Mouse (Mus musculus) E14TG2a.4 (cell line): ENCODE data around the gene Babam2.

ENCODE experiments used
- H3K27me3 ChIP-seq: 2 replicates; pipeline ENCODE4 v1.6.1; 2014; ENCODE audit warnings: low read length, control low read depth; ENCODE audit not compliant: insufficient read depth
- H3K36me3 ChIP-seq: 2 replicates; pipeline ENCODE4 v1.6.1; 2014; ENCODE audit warnings: low read length, control low read depth; ENCODE audit not compliant: insufficient read depth
- H3K4me1 ChIP-seq: replicated peaks from 2 replicates; pipeline ENCODE4 v1.6.1; 2014; ENCODE audit warnings: low read depth, low read length, control low read depth
- H3K4me3 ChIP-seq: replicated peaks from 2 replicates; pipeline ENCODE4 v1.5.1; 2014; ENCODE audit warnings: mild to moderate bottlenecking, low read length
- H3K9me3 ChIP-seq: 2 replicates; pipeline ENCODE4 v1.6.1; 2014; ENCODE audit warnings: low read length, control low read depth
- CTCF ChIP-seq: conservative IDR thresholded peaks from 2 replicates; pipeline ENCODE4 v1.5.1; 2014; ENCODE audit warnings: low read length
- NANOG ChIP-seq: IDR thresholded peaks from 2 replicates; pipeline ENCODE4 v1.6.1; 2014; ENCODE audit warnings: borderline replicate concordance, low read length, mixed read lengths
- POU5F1 ChIP-seq: IDR thresholded peaks from 2 replicates; pipeline ENCODE4 v1.6.1; 2014; ENCODE audit warnings: low read length, borderline replicate concordance

The Babam2 gene

GRCm38 (mm10) chr5:31985021-31985420 lies 287.5 kb downstream of the Babam2 start:
- no peaks in the 10 kb centered on the region for H3K36me3 ChIP-seq
- no peaks in the 10 kb centered on the region for H3K9me3 ChIP-seq
- no peaks in the 10 kb centered on the region for H3K4me1 ChIP-seq
- no peaks in the 10 kb centered on the region for H3K27me3 ChIP-seq
- no peak overlapping the region for H3K4me3 ChIP-seq
- no peak for TF ChIP-seq NANOG
- TF ChIP-seq CTCF: no peak
- no peak for TF ChIP-seq POU5F1

- Histone ChIP-seq H3K9me3 (no peaks in the 10 kb centered on the region), H3K36me3 (no peaks in the 10 kb centered on the region), H3K4me3 (no peak overlapping the region), H3K27me3 (no peaks in the 10 kb centered on the region), H3K4me1 (no peaks in the 10 kb centered on the region)
- TF ChIP-seq CTCF: no peak
- TF ChIP-seq POU5F1: no peak
- TF ChIP-seq NANOG: no peak
Measured at GRCm38 (mm10) chr5:31987541-31988307, 290.2 kb downstream of the Babam2 start.

- H3K27me3 ChIP-seq: no peaks in the 10 kb centered on the region
- no peaks in the 10 kb centered on the region for H3K9me3 ChIP-seq
- TF ChIP-seq CTCF (no peak), POU5F1 (no peak), NANOG (no peak)
- H3K36me3 ChIP-seq: no peaks in the 10 kb centered on the region
- H3K4me1 ChIP-seq: no peaks in the 10 kb centered on the region
- no peak overlapping the region for H3K4me3 ChIP-seq
Measured at GRCm38 (mm10) chr5:31997189-31997954, 299.9 kb downstream of the Babam2 start.

- Histone ChIP-seq H3K9me3 (no peaks in the 10 kb centered on the region), H3K4me3 (no peak overlapping the region), H3K27me3 (no peaks in the 10 kb centered on the region), H3K4me1 (no peaks in the 10 kb centered on the region), H3K36me3 (no peaks in the 10 kb centered on the region)
- TF ChIP-seq NANOG: no peak
- TF ChIP-seq CTCF: no peak
- no peak for TF ChIP-seq POU5F1
Measured at GRCm38 (mm10) chr5:31998806-31999205, 301.3 kb downstream of the Babam2 start.

- Histone ChIP-seq H3K9me3 (no peaks in the 10 kb centered on the region), H3K4me1 (no peaks in the 10 kb centered on the region), H3K36me3 (no peaks in the 10 kb centered on the region), H3K4me3 (no peak overlapping the region), H3K27me3 (no peaks in the 10 kb centered on the region)
- no peak for TF ChIP-seq POU5F1
- no peak for TF ChIP-seq NANOG
- TF ChIP-seq CTCF: no peak
Measured at GRCm38 (mm10) chr5:32000076-32000475, 302.6 kb downstream of the Babam2 start.

- Histone ChIP-seq H3K4me3 (no peak overlapping the region), H3K9me3 (no peaks in the 10 kb centered on the region), H3K27me3 (no peaks in the 10 kb centered on the region), H3K36me3 (no peaks in the 10 kb centered on the region), H3K4me1 (no peaks in the 10 kb centered on the region)
- TF ChIP-seq CTCF: no peak
- TF ChIP-seq NANOG: no peak
- TF ChIP-seq POU5F1: no peak
Measured at GRCm38 (mm10) chr5:32001266-32001665, 303.8 kb downstream of the Babam2 start.

- Histone ChIP-seq H3K4me1 (no peaks in the 10 kb centered on the region), H3K27me3 (no peaks in the 10 kb centered on the region), H3K9me3 (no peaks in the 10 kb centered on the region), H3K4me3 (no peak overlapping the region), H3K36me3 (no peaks in the 10 kb centered on the region)
- TF ChIP-seq NANOG (no peak), POU5F1 (no peak), CTCF (no peak)
Measured at GRCm38 (mm10) chr5:32001771-32002170, 304.3 kb downstream of the Babam2 start.

GRCm38 (mm10) chr5:32008401-32008800 lies 310.9 kb downstream of the Babam2 start:
- no peak for TF ChIP-seq NANOG
- no peak for TF ChIP-seq CTCF
- TF ChIP-seq POU5F1: no peak
- Histone ChIP-seq H3K4me1 (no peaks in the 10 kb centered on the region), H3K36me3 (peaks cover 24% of the 10 kb centered on the region; the same call in 1 of the 2 replicates), H3K4me3 (no peak overlapping the region), H3K9me3 (no peaks in the 10 kb centered on the region), H3K27me3 (no peaks in the 10 kb centered on the region)

GRCm38 (mm10) chr5:32010056-32010455 lies 312.6 kb downstream of the Babam2 start:
- Histone ChIP-seq H3K27me3 (no peaks in the 10 kb centered on the region), H3K36me3 (peaks cover 24% of the 10 kb centered on the region; the same call in 1 of the 2 replicates), H3K4me3 (no peak overlapping the region), H3K4me1 (no peaks in the 10 kb centered on the region), H3K9me3 (no peaks in the 10 kb centered on the region)
- TF ChIP-seq CTCF (no peak), POU5F1 (no peak), NANOG (no peak)
